Mouse (Mus musculus): Measurements from ENCODE around the gene Dock2. TPM values are rescaled to one million over a fixed set of nuclear protein-coding genes. Genes with fewer than 3 reads are reported as not detected.
A peak's percentile ranks its signal among the peaks of the same experiment; 100 is the strongest.

The Dock2 gene
- polyA plus RNA-seq, 1 experiment from 2014 or later: 2.1 TPM

DNA sequence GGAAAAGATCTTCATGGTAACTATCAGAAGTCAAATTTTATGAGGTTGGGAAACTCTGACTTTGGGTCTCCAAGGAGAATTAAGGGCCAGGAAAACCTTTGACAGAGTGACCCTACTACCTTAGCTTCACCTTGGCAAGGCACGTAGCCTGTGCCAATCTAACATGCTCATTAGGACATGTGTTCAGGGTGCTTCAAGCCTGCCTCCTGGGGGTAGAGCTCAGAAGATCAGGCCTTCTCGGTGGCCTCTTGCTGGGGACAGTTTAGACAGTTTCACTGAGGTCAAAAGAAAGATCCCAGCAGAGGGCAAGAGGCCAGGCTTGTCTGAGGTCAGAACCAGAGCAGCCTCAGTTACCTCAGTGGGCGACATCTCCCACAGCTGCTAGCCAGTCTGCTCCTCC, 590.0 kb downstream of the Dock2 start:
- H3K4me2 ChIP-seq (replicated peaks): no peak overlapping the region
- H3K9me3 ChIP-seq (replicated peaks): no peaks in the 10 kb centered on the region
- no peaks in the 10 kb centered on the region for H3K36me3 ChIP-seq
- ATAC-seq (ENCODE audit: insufficient number of reproducible peaks, low FRiP score, low TSS enrichment, low read depth): no peak
- H3K27ac ChIP-seq (replicated peaks): no peak overlapping the region
- 46% methylated on average over 3 of the region's 3 CpGs for WGBS
- no peaks in the 10 kb centered on the region for H3K27me3 ChIP-seq
- H3K4me1 ChIP-seq: no peaks in the 10 kb centered on the region
- no peak overlapping the region for H3K9ac ChIP-seq
- H3K4me3 ChIP-seq (replicated peaks): no peak overlapping the region

DNA sequence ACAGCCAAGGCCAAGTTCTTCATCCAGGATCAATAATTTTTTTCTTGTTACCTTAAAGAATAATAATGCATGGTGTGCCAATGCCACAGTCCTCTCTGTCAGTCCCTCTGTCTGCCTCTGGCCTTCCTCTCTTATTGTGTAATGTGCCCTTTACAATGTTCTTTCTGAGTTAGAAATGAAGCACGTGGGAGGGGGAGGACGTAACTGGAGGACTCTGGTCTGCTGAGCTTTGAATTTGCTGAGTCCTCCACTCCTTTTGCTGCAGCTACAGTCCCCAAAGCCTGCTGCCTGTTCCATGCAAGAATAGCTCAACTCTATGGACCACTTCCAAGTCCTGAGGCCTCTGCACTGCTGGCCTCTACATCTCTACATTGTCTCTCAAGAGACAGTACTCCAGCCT, 599.4 kb downstream of the Dock2 start:
- 67% methylated on average over 2 of the region's 2 CpGs for WGBS
- Histone ChIP-seq H3K27ac (replicated peaks) (no peak overlapping the region), H3K9me3 (replicated peaks) (no peaks in the 10 kb centered on the region), H3K9ac (no peak overlapping the region), H3K27me3 (no peaks in the 10 kb centered on the region), H3K36me3 (no peaks in the 10 kb centered on the region), H3K4me1 (peaks cover 10% of the 10 kb centered on the region; the same call in 1 of the 2 replicates), H3K4me2 (replicated peaks) (no peak overlapping the region), H3K4me3 (replicated peaks) (no peak overlapping the region)
- ATAC-seq (ENCODE audit: insufficient number of reproducible peaks, low FRiP score, low TSS enrichment, low read depth): no peak

DNA sequence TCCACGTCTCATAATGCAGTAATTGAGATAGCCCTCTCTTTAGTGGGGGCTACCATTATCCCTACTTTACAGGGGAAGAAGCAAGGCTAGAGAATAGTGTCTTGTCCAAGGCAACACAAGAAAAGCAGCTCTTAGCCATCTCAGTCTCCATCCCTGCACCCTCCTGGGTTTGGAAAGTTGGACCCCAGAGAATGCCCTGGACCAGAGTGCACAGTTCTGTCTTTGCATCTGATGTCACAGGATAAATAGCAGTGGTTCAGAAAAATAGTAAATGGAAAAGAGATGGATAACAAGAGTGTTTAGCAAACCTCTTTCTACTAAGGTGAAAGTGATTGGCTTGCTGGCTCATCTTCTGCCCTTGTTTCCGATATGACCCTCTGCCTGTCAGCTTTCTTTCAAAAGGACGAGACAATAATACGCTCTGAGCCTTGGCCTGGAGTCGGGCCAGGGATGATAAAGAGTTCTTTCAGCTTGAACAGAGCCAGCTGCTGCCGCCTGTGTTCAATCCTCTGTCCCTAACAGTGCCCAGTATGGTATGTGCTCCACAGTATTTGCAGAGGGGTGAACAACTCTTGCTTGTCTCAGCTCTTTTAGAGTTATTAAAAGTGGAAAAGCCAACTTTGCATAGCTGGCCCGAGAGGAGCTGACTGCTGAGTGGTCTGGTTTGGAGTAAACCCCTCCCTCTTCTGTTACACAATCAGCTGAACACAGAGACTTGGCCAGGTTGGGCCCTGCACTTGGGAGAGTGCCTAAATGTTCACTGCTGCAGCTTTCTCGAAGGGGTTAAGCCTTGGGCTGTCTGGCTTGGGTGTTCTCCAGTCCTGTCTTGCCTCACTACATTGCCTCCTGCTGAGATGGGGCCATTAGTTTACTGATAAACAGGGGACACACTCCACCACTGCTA, 602.2 kb downstream of the Dock2 start:
- WGBS: 28% methylated on average over 8 of the region's 8 CpGs
- Histone ChIP-seq H3K36me3 (no peaks in the 10 kb centered on the region), H3K4me3 (replicated peaks) (no peak overlapping the region), H3K9ac (no peak overlapping the region), H3K4me1 (peaks cover 10% of the 10 kb centered on the region; the same call in 1 of the 2 replicates), H3K27ac (replicated peaks) (0 out of 2 replicates have a peak overlapping the region, but pooled peaks have one; percentile 28), H3K4me2 (replicated peaks) (no peak overlapping the region), H3K27me3 (no peaks in the 10 kb centered on the region), H3K9me3 (replicated peaks) (no peaks in the 10 kb centered on the region)
- ATAC-seq (ENCODE audit: insufficient number of reproducible peaks, low FRiP score, low TSS enrichment, low read depth): peak; percentile 61; the same call in 1 of the 2 replicates

DNA sequence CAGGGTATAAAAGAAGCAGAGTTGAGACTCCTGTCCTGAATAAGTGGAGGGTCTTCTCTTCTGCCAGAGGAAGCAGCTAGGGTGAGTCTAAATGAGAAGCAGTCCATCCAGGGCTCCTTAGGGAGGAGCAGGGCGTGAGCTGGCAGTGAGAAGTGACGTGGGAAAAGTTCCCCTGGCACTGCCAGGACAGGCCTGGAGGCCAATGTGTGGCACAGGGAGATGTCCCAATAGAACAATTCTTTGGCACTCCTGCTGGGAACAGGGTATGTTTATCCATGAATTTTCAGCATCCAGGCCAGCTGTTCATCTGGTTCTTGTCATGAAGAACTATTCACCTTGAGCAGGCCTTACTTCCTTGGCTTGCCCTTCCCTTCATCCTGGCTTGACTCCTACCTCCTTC, 604.9 kb downstream of the Dock2 start:
- Histone ChIP-seq H3K4me3 (replicated peaks) (no peak overlapping the region), H3K36me3 (no peaks in the 10 kb centered on the region), H3K27me3 (no peaks in the 10 kb centered on the region), H3K4me1 (peaks cover 10% of the 10 kb centered on the region; the same call in 1 of the 2 replicates), H3K9ac (no peak overlapping the region), H3K27ac (replicated peaks) (no peak overlapping the region), H3K9me3 (replicated peaks) (no peaks in the 10 kb centered on the region), H3K4me2 (replicated peaks) (no peak overlapping the region)
- ATAC-seq (ENCODE audit: insufficient number of reproducible peaks, low FRiP score, low TSS enrichment, low read depth): no peak
- WGBS: 79% methylated on average over 2 of the region's 2 CpGs

Other genes with a start within 250 kb of the Dock2 start
- gene Spdl1, start 49.7 kb upstream of the Dock2 start, polyA plus RNA-seq (2015; fragmentation: Nextera tagmentation; extraction: Ambion mirVana): 14.4 and 15.1 TPM in 2 replicates